Mouse (Mus musculus) embryonic fibroblast, embryonic 13.5 days (primary cell): ENCODE results near the gene Gm20458. TPM values are rescaled to one million over a fixed set of nuclear protein-coding genes. Genes with fewer than 3 reads are reported as not detected.

Experiments
- H3K27ac ChIP-seq: 2 replicates; pipeline ENCODE4 v1.5.1; 2012; ENCODE audit warnings: low read length, control low read depth, inconsistent platforms; ENCODE audit not compliant: insufficient read depth
- H3K4me1 ChIP-seq: 2 replicates; pipeline ENCODE4 v1.6.1; 2011; ENCODE audit warnings: low read length; ENCODE audit not compliant: control insufficient read depth, insufficient read depth
- H3K4me3 ChIP-seq: 2 replicates; pipeline ENCODE4 v1.5.1; 2011; ENCODE audit warnings: mild to moderate bottlenecking, control low read depth, low read length; ENCODE audit not compliant: insufficient read depth
- CTCF ChIP-seq: IDR thresholded peaks from 2 replicates; pipeline ENCODE4 v1.5.1; 2011; ENCODE audit warnings: mild to moderate bottlenecking, control low read depth, low read length, moderate library complexity, borderline replicate concordance; ENCODE audit not compliant: insufficient read depth
- POLR2A ChIP-seq: IDR thresholded peaks from 2 replicates; pipeline ENCODE4 v1.6.1; 2011; ENCODE audit warnings: low read depth, mild to moderate bottlenecking, control low read depth, low read length, moderate library complexity
- polyA plus RNA-seq: library from polyadenylated mRNA; stranded (reverse); fragments of >200 nt; gene quantifications from 2 replicates; pipeline ENCODE4 v1.2.4, GENCODE M21; 2011; ENCODE audit warnings: low read depth; ENCODE audit not compliant: missing spikeins, insufficient read length

Gm20458 gene
- polyA plus RNA-seq, 1 experiment = 4.1 TPM

DNA sequence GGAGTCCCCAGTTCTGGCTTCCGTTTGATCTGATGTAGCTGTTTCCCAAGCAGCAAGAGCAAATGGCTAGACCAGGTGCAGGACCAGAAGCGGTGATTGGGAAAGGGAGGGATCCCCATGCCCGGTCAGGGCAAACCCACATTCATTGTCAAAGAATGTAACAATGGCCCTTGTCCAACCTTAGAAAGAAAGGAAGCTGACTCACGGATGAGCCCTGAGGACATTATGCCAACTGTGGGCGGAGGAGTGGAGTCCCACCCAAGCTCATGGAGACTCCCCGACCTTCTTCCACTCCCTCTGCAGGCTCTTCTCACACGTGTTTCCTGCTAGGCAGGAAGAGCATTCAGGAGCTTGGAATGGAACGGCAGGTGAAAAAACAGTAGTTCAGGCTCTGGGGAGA is 52.6 kb downstream of the Gm20458 start:
- TF ChIP-seq CTCF (no peak), POLR2A (no peak)
- Histone ChIP-seq H3K4me3 (no peak overlapping the region), H3K4me1 (0 out of 2 replicates have a peak, but pooled peaks cover 5% of the 10 kb centered on the region), H3K27ac (peak overlapping the region; percentile 3; the same call in 1 of the 2 replicates)

- no peak overlapping the region for H3K4me3 ChIP-seq
- H3K27ac ChIP-seq = no peak overlapping the region
- TF ChIP-seq POLR2A = no peak
- TF ChIP-seq CTCF = no peak
- peaks cover 12% of the 10 kb centered on the region; the same call in 1 of the 2 replicates for H3K4me1 ChIP-seq
Measured at GRCm38 (mm10) chr2:164514916-164515315, 54.1 kb downstream of the Gm20458 start.

- H3K27ac ChIP-seq = no peak overlapping the region
Measured at GRCm38 (mm10) chr2:164515897-164516296, 55.1 kb downstream of the Gm20458 start.

DNA sequence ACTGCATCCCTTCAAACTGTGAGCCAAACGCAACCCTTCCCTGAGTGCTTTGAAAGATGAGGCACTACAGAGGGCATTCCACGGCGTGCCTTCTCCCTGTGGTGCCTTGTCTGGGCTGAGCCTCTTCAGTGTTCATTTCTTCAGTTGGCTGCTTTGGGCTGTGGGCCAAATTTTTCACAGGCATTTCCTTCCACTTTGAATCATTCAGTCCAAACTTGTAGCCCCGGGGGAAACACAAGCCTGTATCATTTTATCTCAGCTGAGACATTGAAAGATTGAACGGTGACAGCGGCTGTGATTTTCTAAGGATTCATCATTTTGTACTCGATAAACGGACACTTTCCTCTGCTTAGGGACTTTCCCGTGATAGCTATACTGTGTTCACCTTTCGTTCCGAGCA is 55.8 kb downstream of the Gm20458 start:
- Histone ChIP-seq H3K27ac (no peak overlapping the region), H3K4me3 (no peak overlapping the region), H3K4me1 (peaks cover 18% of the 10 kb centered on the region; the same call in 1 of the 2 replicates)
- TF ChIP-seq POLR2A (no peak), CTCF (no peak)

More at GRCm38 (mm10) chr2:164515897-164516296, 55.1 kb downstream of the Gm20458 start:
- TF ChIP-seq POLR2A (no peak), CTCF (no peak)
- Histone ChIP-seq H3K4me3 (no peak overlapping the region), H3K4me1 (peaks cover 15% of the 10 kb centered on the region; the same call in 1 of the 2 replicates)

GRCm38 (mm10) chr2:164517485-164518221 is 56.9 kb downstream of the Gm20458 start:
- TF ChIP-seq CTCF (peak; percentile 36; the same call in 1 of the 2 replicates), POLR2A (no peak)
- peak overlapping the region; percentile 15; the same call in 1 of the 2 replicates for H3K27ac ChIP-seq
- peaks cover 21% of the 10 kb centered on the region for H3K4me1 ChIP-seq
- H3K4me3 ChIP-seq = no peak overlapping the region

GRCm38 (mm10) chr2:164518266-164519170 is 57.8 kb downstream of the Gm20458 start:
- no peak overlapping the region for H3K4me3 ChIP-seq
- no peak for TF ChIP-seq POLR2A
- no peak for TF ChIP-seq CTCF
- H3K4me1 ChIP-seq = peaks cover 21% of the 10 kb centered on the region
- peak overlapping the region; percentile 51 for H3K27ac ChIP-seq

DNA sequence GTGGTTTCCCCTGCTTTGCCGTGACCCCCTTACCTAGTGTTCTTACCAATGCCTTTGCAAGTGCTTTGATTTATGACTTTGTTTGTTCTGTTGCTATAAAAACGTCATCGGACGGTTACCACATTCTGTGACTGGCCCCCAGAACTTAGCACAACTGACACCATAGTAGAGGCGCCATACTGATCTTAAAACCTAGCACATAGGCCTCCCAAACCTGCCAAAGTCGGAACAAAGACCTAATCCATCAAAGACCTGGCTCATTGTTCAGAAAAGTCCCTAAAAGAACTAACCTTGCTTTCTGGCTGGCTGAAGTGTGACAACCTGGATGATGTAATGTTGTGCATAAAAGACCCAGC is 58.4 kb downstream of the Gm20458 start:
- TF ChIP-seq POLR2A (no peak), CTCF (no peak)
- H3K4me1 ChIP-seq = peaks cover 21% of the 10 kb centered on the region
- peak overlapping the region; percentile 51 for H3K27ac ChIP-seq
- no peak overlapping the region for H3K4me3 ChIP-seq

DNA sequence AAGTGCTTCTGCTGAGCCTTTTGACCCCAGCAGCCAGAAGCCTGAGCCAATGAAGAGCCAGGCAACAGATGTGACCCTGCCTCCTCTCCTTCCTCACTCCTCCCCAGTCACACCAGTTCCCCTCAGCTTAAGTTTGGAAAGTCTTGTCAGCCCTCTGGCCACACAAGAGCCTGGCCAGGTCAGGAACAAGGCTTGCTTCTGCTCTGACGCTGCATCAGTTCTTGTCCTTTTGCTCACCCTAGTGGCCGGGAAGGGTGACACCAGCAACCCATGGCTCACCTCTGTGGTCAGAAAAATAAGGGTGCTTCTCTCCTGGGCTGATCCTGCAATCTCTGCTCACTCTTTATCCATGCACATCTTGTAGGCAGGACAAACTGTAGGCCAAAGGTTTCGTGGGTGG is 60.0 kb downstream of the Gm20458 start:
- TF ChIP-seq CTCF (peak; percentile 91), POLR2A (no peak)
- peaks cover 21% of the 10 kb centered on the region for H3K4me1 ChIP-seq
- H3K27ac ChIP-seq = no peak overlapping the region
- no peak overlapping the region for H3K4me3 ChIP-seq

- H3K27ac ChIP-seq = peak overlapping the region; percentile 70
- H3K4me1 ChIP-seq = peaks cover 21% of the 10 kb centered on the region
- no peak overlapping the region for H3K4me3 ChIP-seq
- TF ChIP-seq CTCF = no peak
- no peak for TF ChIP-seq POLR2A
Measured at GRCm38 (mm10) chr2:164521841-164522240, 61.1 kb downstream of the Gm20458 start.

- H3K27ac ChIP-seq = peak overlapping the region; percentile 59
- TF ChIP-seq POLR2A (no peak), CTCF (no peak)
Measured at GRCm38 (mm10) chr2:164522280-164522679, 61.5 kb downstream of the Gm20458 start.

DNA sequence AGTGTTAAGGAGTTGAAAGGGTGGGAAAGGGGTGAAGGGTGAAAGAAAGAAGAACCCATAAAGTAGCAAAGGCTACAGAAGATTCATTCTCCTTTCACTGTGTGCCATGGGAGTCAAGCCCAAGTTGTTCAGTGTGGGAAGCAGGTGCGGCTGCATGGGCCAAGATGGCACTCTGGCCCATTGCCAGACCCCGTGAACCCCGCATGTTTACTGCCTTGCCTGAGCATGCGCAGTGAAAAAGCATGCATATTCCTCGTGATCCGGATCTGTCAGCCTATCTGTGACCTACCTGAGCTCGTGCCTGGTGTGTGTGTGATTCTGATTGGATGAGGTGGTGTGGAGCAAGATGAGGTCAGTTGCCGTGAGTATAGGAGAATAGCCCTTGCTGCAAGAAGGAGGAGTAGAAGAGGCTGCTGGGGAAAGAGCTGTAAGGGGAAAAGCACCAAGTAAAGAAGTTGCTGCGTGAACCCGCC is 62.6 kb downstream of the Gm20458 start:
- TF ChIP-seq POLR2A (no peak), CTCF (no peak)
- peaks cover 17% of the 10 kb centered on the region for H3K4me1 ChIP-seq
- no peak overlapping the region for H3K27ac ChIP-seq
- no peak overlapping the region for H3K4me3 ChIP-seq

More at GRCm38 (mm10) chr2:164522280-164522679, 61.5 kb downstream of the Gm20458 start:
- peaks cover 21% of the 10 kb centered on the region for H3K4me1 ChIP-seq
- no peak overlapping the region for H3K4me3 ChIP-seq
